Mouse (Mus musculus) ES-E14 (cell line): ENCODE results near the gene Edn1. TPM values are rescaled to one million over a fixed set of nuclear protein-coding genes. Genes with fewer than 3 reads are reported as not detected.

Experiments
- DNase-seq: peaks from one replicate; pipeline ENCODE4 v3.0.0-alpha.2; 2013; ENCODE audit warnings: low read depth, low spot score
- H3K27ac ChIP-seq: 2 replicates; pipeline ENCODE4 v1.5.1; 2012; ENCODE audit warnings: low read depth, mild to moderate bottlenecking, low read length, moderate library complexity, mixed read lengths; ENCODE audit not compliant: poor library complexity, insufficient read depth, severe bottlenecking
- H3K36me3 ChIP-seq: 2 replicates; pipeline ENCODE4 v1.6.1; 2012; ENCODE audit warnings: mild to moderate bottlenecking, low read length, moderate library complexity, mixed read lengths; ENCODE audit not compliant: control insufficient read depth, poor library complexity, insufficient read depth, severe bottlenecking
- H3K4me1 ChIP-seq, 2 experiments: fragments of 150-350 bp in 1 of 2; sonication (generic) in 1 of 2; 2 replicates each; pipeline ENCODE4 v1.6.1; 2012; ENCODE audit warnings: low read length in 2 of 2, mild to moderate bottlenecking in 1 of 2, mixed read lengths in 1 of 2; ENCODE audit not compliant: control insufficient read depth in 2 of 2, insufficient read depth in 2 of 2, poor library complexity in 1 of 2
- H3K4me3 ChIP-seq, 2 experiments: fragments of 150-350 bp in 1 of 2; sonication (generic) in 1 of 2; 2 replicates each; pipeline ENCODE4 v1.5.1; 2012; ENCODE audit warnings: low read length in 2 of 2, low read depth in 1 of 2, mild to moderate bottlenecking in 1 of 2, mixed read lengths in 1 of 2; ENCODE audit not compliant: insufficient read depth in 1 of 2, poor library complexity in 1 of 2, severe bottlenecking in 1 of 2
- H3K9ac ChIP-seq: 2 replicates; pipeline ENCODE4 v1.6.1; 2012; ENCODE audit warnings: low read depth, mild to moderate bottlenecking, low read length, mixed read lengths; ENCODE audit not compliant: poor library complexity, insufficient read depth, severe bottlenecking
- H3K9me3 ChIP-seq: fragments of 150-350 bp; sonication (generic); 2 replicates; pipeline ENCODE4 v1.6.1; 2012; ENCODE audit warnings: low read depth, mild to moderate bottlenecking, low read length; ENCODE audit not compliant: control insufficient read depth, insufficient read depth
- CHD2 ChIP-seq: IDR thresholded peaks from 2 replicates; pipeline ENCODE4 v1.6.1; 2014; ENCODE audit warnings: mild to moderate bottlenecking, low read depth, low read length, inconsistent platforms
- HCFC1 ChIP-seq: IDR thresholded peaks from 2 replicates; pipeline ENCODE4 v1.6.1; 2012; ENCODE audit warnings: low read length, inconsistent platforms, borderline replicate concordance; ENCODE audit not compliant: insufficient read depth
- MAFK ChIP-seq: IDR thresholded peaks from 2 replicates; pipeline ENCODE4 v1.6.1; 2014; ENCODE audit warnings: mild to moderate bottlenecking, low read depth, low read length, inconsistent platforms; ENCODE audit not compliant: insufficient read depth
- ZC3H11A ChIP-seq: IDR thresholded peaks from 2 replicates; pipeline ENCODE4 v1.6.1; 2012; ENCODE audit warnings: low read depth, mild to moderate bottlenecking, inconsistent platforms, low read length, borderline replicate concordance
- ZNF384 ChIP-seq: IDR thresholded peaks from 2 replicates; pipeline ENCODE4 v1.6.1; 2012; ENCODE audit warnings: low read depth, low read length, inconsistent platforms
- in situ Hi-C, 2 experiments: fragments of 600-800 bp; cut with MboI; formaldehyde crosslinking; loops; one replicate each; pipeline ENCODE4 v1.15.1; 2025; ENCODE audit warnings: low sequenced_read_pairs in 2 of 2, inconsistent platforms in 1 of 2; ENCODE audit not compliant: unreplicated experiment in 2 of 2
- total RNA-seq: library from RNA; depleted of rRNA; stranded (reverse); fragments of 300-350 nt; gene quantifications from 2 replicates; pipeline ENCODE4 v1.2.3, GENCODE M21; 2012

Gene Edn1
- total RNA-seq, 1 experiment = 9.2 TPM

- peaks cover 0 to 2% of the 10 kb centered on the region in 2 experiments; a peak in 1 of 4 replicates for H3K4me1 ChIP-seq
- no peak overlapping the region for H3K4me3 ChIP-seq
- no peak overlapping the region for H3K9ac ChIP-seq
- no peak for TF ChIP-seq ZC3H11A
- no peak for TF ChIP-seq MAFK
- TF ChIP-seq CHD2 = no peak
- no peak for TF ChIP-seq HCFC1
- no peak for TF ChIP-seq ZNF384
- in situ Hi-C loops = no loop called here
- H3K9me3 ChIP-seq = no peaks in the 10 kb centered on the region
- H3K36me3 ChIP-seq = no peaks in the 10 kb centered on the region
- H3K27ac ChIP-seq = no peak overlapping the region
- DNase-seq = no peak
These were observed 29.8 kb downstream of the Edn1 start for GRCm38 (mm10) chr13:42331104-42331503.

- no peak overlapping the region for H3K9ac ChIP-seq
- no peak for DNase-seq
- no peak overlapping the region for H3K27ac ChIP-seq
- no peak for TF ChIP-seq ZC3H11A
- no peak for TF ChIP-seq MAFK
- no peak for TF ChIP-seq ZNF384
- TF ChIP-seq CHD2 = no peak
- no peak for TF ChIP-seq HCFC1
- no peak overlapping the region for H3K4me3 ChIP-seq
- in situ Hi-C loops = no loop called here
- H3K36me3 ChIP-seq = no peaks in the 10 kb centered on the region
- no peaks in the 10 kb centered on the region for H3K9me3 ChIP-seq
- H3K4me1 ChIP-seq = peaks cover 0 to 8% of the 10 kb centered on the region in 2 experiments; a peak in 1 of 4 replicates
These were observed 33.7 kb downstream of the Edn1 start for GRCm38 (mm10) chr13:42334981-42335380.

GRCm38 (mm10) chr13:42336414-42336813 is 35.1 kb downstream of the Edn1 start:
- TF ChIP-seq CHD2 = no peak
- no peak for TF ChIP-seq ZNF384
- no peak for TF ChIP-seq MAFK
- no peak for TF ChIP-seq HCFC1
- TF ChIP-seq ZC3H11A = no peak
- H3K36me3 ChIP-seq = no peaks in the 10 kb centered on the region
- in situ Hi-C loops = no loop called here
- no peak for DNase-seq
- no peak overlapping the region for H3K4me3 ChIP-seq
- no peak overlapping the region for H3K9ac ChIP-seq
- peaks cover 0 to 8% of the 10 kb centered on the region in 2 experiments; a peak in 1 of 4 replicates for H3K4me1 ChIP-seq
- H3K27ac ChIP-seq = no peak overlapping the region
- H3K9me3 ChIP-seq = no peaks in the 10 kb centered on the region

- no peaks in the 10 kb centered on the region for H3K36me3 ChIP-seq
- no peak overlapping the region for H3K27ac ChIP-seq
- no peak overlapping the region for H3K9ac ChIP-seq
- peaks cover 0 to 8% of the 10 kb centered on the region in 2 experiments; a peak in 1 of 4 replicates for H3K4me1 ChIP-seq
- H3K4me3 ChIP-seq = no peak overlapping the region
- TF ChIP-seq MAFK (no peak), HCFC1 (no peak), ZC3H11A (no peak), CHD2 (no peak), ZNF384 (no peak)
- in situ Hi-C loops = no loop called here
- DNase-seq = no peak
- no peaks in the 10 kb centered on the region for H3K9me3 ChIP-seq
These were observed 35.8 kb downstream of the Edn1 start for GRCm38 (mm10) chr13:42337072-42337471.

- no peak for DNase-seq
- Histone ChIP-seq H3K4me1 (peaks cover 0 to 8% of the 10 kb centered on the region in 2 experiments; a peak in 1 of 4 replicates), H3K9me3 (no peaks in the 10 kb centered on the region), H3K9ac (no peak overlapping the region), H3K36me3 (no peaks in the 10 kb centered on the region), H3K4me3 (no peak overlapping the region), H3K27ac (no peak overlapping the region)
- in situ Hi-C loops = no loop called here
- TF ChIP-seq HCFC1 (no peak), ZC3H11A (no peak), CHD2 (no peak), MAFK (no peak), ZNF384 (no peak)
These were observed 38.2 kb downstream of the Edn1 start for GRCm38 (mm10) chr13:42339466-42339865.
